Mouse (Mus musculus) heart, embryonic 14.5 days (tissue): Measurements from ENCODE around the gene Dnajc4. TPM values are rescaled to one million over a fixed set of nuclear protein-coding genes. Genes with fewer than 3 reads are reported as not detected.

ENCODE experiments used
- ATAC-seq: fragments of 200-750 bp; cut with Nextera tagmentation; 2 replicates; pipeline ENCODE4 v1.8.0; 2017; ENCODE audit warnings: low read depth, moderate TSS enrichment; ENCODE audit not compliant: insufficient number of reproducible peaks, insufficient read depth, low FRiP score
- H3K27ac ChIP-seq, 2 experiments: fragments of 200-500 bp in 1 of 2; fragments of 300-500 bp in 1 of 2; sonication (generic) in 1 of 2; replicated peaks in 1 of 2; 2 replicates each; pipeline ENCODE4 v1.5.1; 2012 to 2014; ENCODE audit warnings: low read depth in 2 of 2, low read length in 2 of 2, control low read depth in 1 of 2, mild to moderate bottlenecking in 1 of 2, mixed read lengths in 1 of 2; ENCODE audit not compliant: control insufficient read depth in 1 of 2, insufficient read depth in 1 of 2
- H3K27me3 ChIP-seq: fragments of 300-500 bp; sonication (generic); 2 replicates; pipeline ENCODE4 v1.6.1; 2014; ENCODE audit warnings: mild to moderate bottlenecking, low read length, control low read depth; ENCODE audit not compliant: control insufficient read depth, insufficient read depth
- H3K36me3 ChIP-seq: fragments of 300-500 bp; sonication (generic); 2 replicates; pipeline ENCODE4 v1.6.1; 2014; ENCODE audit warnings: mild to moderate bottlenecking, control low read depth, low read length, mixed read lengths; ENCODE audit not compliant: control insufficient read depth, insufficient read depth
- H3K4me1 ChIP-seq, 2 experiments: fragments of 200-500 bp in 1 of 2; fragments of 300-500 bp in 1 of 2; sonication (generic) in 1 of 2; 2 replicates each; pipeline ENCODE4 v1.6.1; 2012 to 2014; ENCODE audit warnings: low read length in 2 of 2, control low read depth in 1 of 2, mixed read lengths in 1 of 2; ENCODE audit not compliant: control insufficient read depth in 2 of 2, insufficient read depth in 2 of 2
- H3K4me2 ChIP-seq: fragments of 300-500 bp; sonication (generic); 2 replicates; pipeline ENCODE4 v1.6.1; 2014; ENCODE audit warnings: mild to moderate bottlenecking, low read length
- H3K4me3 ChIP-seq, 2 experiments: fragments of 200-500 bp in 1 of 2; fragments of 300-500 bp in 1 of 2; sonication (generic) in 1 of 2; 2 replicates each; pipeline ENCODE4 v1.5.1; 2012 to 2014; ENCODE audit warnings: low read length in 2 of 2, mild to moderate bottlenecking in 2 of 2, control low read depth in 1 of 2, low read depth in 1 of 2, moderate library complexity in 1 of 2; ENCODE audit not compliant: control insufficient read depth in 1 of 2, insufficient read depth in 1 of 2
- H3K9ac ChIP-seq: fragments of 300-500 bp; sonication (generic); 2 replicates; pipeline ENCODE4 v1.6.1; 2014; ENCODE audit warnings: mild to moderate bottlenecking, low read length
- H3K9me3 ChIP-seq: fragments of 300-500 bp; sonication (generic); 2 replicates; pipeline ENCODE4 v1.6.1; 2016; ENCODE audit warnings: low read length, control low read depth; ENCODE audit not compliant: control insufficient read depth
- WGBS: fragments of 180-500 bp; shearing (Covaris S2); extraction: QIAGEN DNeasy Blood & Tissue Kit; methylation state at CpG from one replicate; pipeline ENCODE4 v1.1.7; 2014; 5-methylcytosine and 5-hydroxymethylcytosine counted together
- polyA plus RNA-seq: library from polyadenylated mRNA; unstranded; fragments of >200 nt; fragmentation: Nextera tagmentation; extraction: Ambion mirVana; gene quantifications from 2 replicates; pipeline ENCODE4 v1.2.1, GENCODE M21; 2014

Gene Dnajc4
- polyA plus RNA-seq, 1 experiment from 2014 or later = 40.0 TPM

- Histone ChIP-seq H3K27ac (no peak overlapping the region), H3K36me3 (peaks cover 11% of the 10 kb centered on the region; the same call in 1 of the 2 replicates), H3K4me2 (no peak overlapping the region), H3K9me3 (no peaks in the 10 kb centered on the region), H3K4me3 (no peak overlapping the region), H3K4me1 (peaks cover 10 to 18% of the 10 kb centered on the region in 2 experiments), H3K27me3 (peaks cover 21% of the 10 kb centered on the region), H3K9ac (no peak overlapping the region)
- 84% methylated on average over 20 of the region's 20 CpGs for WGBS
- no peak for ATAC-seq
Measured at GRCm38 (mm10) chr19:6939106-6940002, 53.0 kb downstream of the Dnajc4 start.

Other genes starting within 250 kb of the Dnajc4 start
- gene Rps6ka4, start 151.9 kb downstream of the Dnajc4 start, polyA plus RNA-seq = 11.1 and 13.9 TPM in 2 replicates
- 0.22 and 0.65 TPM in 2 replicates for gene Ccdc88b, start 134.4 kb downstream of the Dnajc4 start, polyA plus RNA-seq
- 81.9 and 95.0 TPM in 2 replicates for gene Trmt112, start 82.9 kb downstream of the Dnajc4 start, polyA plus RNA-seq
- 192 and 210 TPM in 2 replicates for gene Prdx5, start 82.5 kb downstream of the Dnajc4 start, polyA plus RNA-seq
- 14.4 and 18.0 TPM in 2 replicates for gene Esrra, start 70.8 kb downstream of the Dnajc4 start, polyA plus RNA-seq
- gene Catsperz, start 67.2 kb downstream of the Dnajc4 start, polyA plus RNA-seq = 1.4 and 1.7 TPM in 2 replicates
- gene Kcnk4, start 58.1 kb downstream of the Dnajc4 start, polyA plus RNA-seq = 0.27 and 0.46 TPM in 2 replicates
- 55.9 and 58.0 TPM in 2 replicates for gene Bad, start 50.7 kb downstream of the Dnajc4 start, polyA plus RNA-seq
- 20.7 and 20.8 TPM in 2 replicates for gene Gpr137, start 50.1 kb downstream of the Dnajc4 start, polyA plus RNA-seq
- gene Ppp1r14b, start 17.6 kb downstream of the Dnajc4 start, polyA plus RNA-seq = 170 and 184 TPM in 2 replicates
- 15.2 and 16.8 TPM in 2 replicates for gene Plcb3, start 16.1 kb downstream of the Dnajc4 start, polyA plus RNA-seq
- 64.2 and 65.1 TPM in 2 replicates for gene Fkbp2, start 12.1 kb downstream of the Dnajc4 start, polyA plus RNA-seq
- 141 and 153 TPM in 2 replicates for gene Vegfb, start 4.9 kb downstream of the Dnajc4 start, polyA plus RNA-seq
- 29.7 and 31.8 TPM in 2 replicates for gene Nudt22, start 3.5 kb upstream of the Dnajc4 start, polyA plus RNA-seq
- 20.0 and 22.0 TPM in 2 replicates for gene Trpt1, start 3.6 kb upstream of the Dnajc4 start, polyA plus RNA-seq
- 5.2 and 6.6 TPM in 2 replicates for gene Fermt3, start 26.9 kb upstream of the Dnajc4 start, polyA plus RNA-seq
- gene Stip1, start 47.4 kb upstream of the Dnajc4 start, polyA plus RNA-seq = 174 and 175 TPM in 2 replicates
- 50.5 and 53.0 TPM in 2 replicates for gene Macrod1, start 64.2 kb upstream of the Dnajc4 start, polyA plus RNA-seq
- gene Flrt1, start 113.2 kb upstream of the Dnajc4 start, polyA plus RNA-seq = 1.4 and 1.5 TPM in 2 replicates
- gene Otub1, start 213.7 kb upstream of the Dnajc4 start, polyA plus RNA-seq = 151 and 153 TPM in 2 replicates
- gene Cox8a, start 225.0 kb upstream of the Dnajc4 start, polyA plus RNA-seq = 2,457 and 2,575 TPM in 2 replicates
- 55.9 and 58.5 TPM in 2 replicates for gene Naa40, start 248.6 kb upstream of the Dnajc4 start, polyA plus RNA-seq